Mouse (Mus musculus) G1E (cell line): Measurements from ENCODE around the gene Kcnh5. TPM values are rescaled to one million over a fixed set of nuclear protein-coding genes. Genes with fewer than 3 reads are reported as not detected.

Experiments
- ATAC-seq: 2 replicates; pipeline ENCODE4 v1.8.0; 2016; ENCODE audit warnings: mild to moderate bottlenecking; ENCODE audit not compliant: insufficient number of reproducible peaks, poor library complexity, low FRiP score, severe bottlenecking; ENCODE audit errors: extremely low read depth
- DNase-seq: peaks from one replicate; pipeline ENCODE4 v3.0.0; 2012; ENCODE audit warnings: low spot score
- H3K27me3 ChIP-seq: 2 replicates; pipeline ENCODE4 v1.6.1; 2012; ENCODE audit warnings: mild to moderate bottlenecking, low read length, inconsistent platforms; ENCODE audit not compliant: insufficient read depth
- H3K36me3 ChIP-seq: replicated peaks from 2 replicates; pipeline ENCODE3; 2012; ENCODE audit warnings: mild to moderate bottlenecking, inconsistent platforms
- H3K4me1 ChIP-seq: 2 replicates; pipeline ENCODE4 v1.6.1; 2012; ENCODE audit warnings: low read depth, low read length, inconsistent platforms, mixed read lengths; ENCODE audit not compliant: insufficient read depth
- H3K4me3 ChIP-seq: 2 replicates; pipeline ENCODE4 v1.5.1; 2012; ENCODE audit warnings: low read depth, mild to moderate bottlenecking, inconsistent platforms, low read length, moderate library complexity, mixed read lengths
- H3K9me3 ChIP-seq: replicated peaks from 2 replicates; pipeline ENCODE4 v1.6.1; 2012; ENCODE audit warnings: inconsistent platforms
- CTCF ChIP-seq: IDR thresholded peaks from 2 replicates; pipeline ENCODE4 v1.5.1; 2012; ENCODE audit warnings: low read depth, low read length, inconsistent platforms, mixed read lengths
- GATA1 ChIP-seq: IDR thresholded peaks from 2 replicates; pipeline ENCODE4 v1.6.1; 2012; ENCODE audit warnings: borderline replicate concordance, low read length, inconsistent platforms, mixed read lengths
- GATA2 ChIP-seq: IDR thresholded peaks from 2 replicates; pipeline ENCODE4 v1.6.1; 2012; ENCODE audit warnings: low read depth, low read length, inconsistent platforms, borderline replicate concordance
- POLR2AphosphoS5 ChIP-seq: IDR thresholded peaks from 2 replicates; pipeline ENCODE4 v1.6.1; 2012; ENCODE audit warnings: low read depth, low read length, inconsistent platforms; ENCODE audit not compliant: insufficient replicate concordance
- TAL1 ChIP-seq: conservative IDR thresholded peaks from 2 replicates; pipeline ENCODE4 v1.6.1; 2012; ENCODE audit warnings: low read depth, low read length, inconsistent platforms, mixed read lengths
- polyA plus RNA-seq: library from polyadenylated mRNA; stranded (reverse); fragments of >175 nt; gene quantifications from 2 replicates; pipeline ENCODE4 v1.2.3, GENCODE M21; 2012
- total RNA-seq, 2 experiments: library from RNA; stranded (forward) in 1 of 2; stranded (reverse) in 1 of 2; fragments of 200-1000 nt in 1 of 2; fragments of >200 nt in 1 of 2; fragmentation: Nextera tagmentation in 1 of 2; gene quantifications; 2 replicates each; pipeline ENCODE4 v1.2.3; 2014 to 2017

The Kcnh5 gene
- total and polyA plus RNA-seq, 3 experiments: not detected

DNA sequence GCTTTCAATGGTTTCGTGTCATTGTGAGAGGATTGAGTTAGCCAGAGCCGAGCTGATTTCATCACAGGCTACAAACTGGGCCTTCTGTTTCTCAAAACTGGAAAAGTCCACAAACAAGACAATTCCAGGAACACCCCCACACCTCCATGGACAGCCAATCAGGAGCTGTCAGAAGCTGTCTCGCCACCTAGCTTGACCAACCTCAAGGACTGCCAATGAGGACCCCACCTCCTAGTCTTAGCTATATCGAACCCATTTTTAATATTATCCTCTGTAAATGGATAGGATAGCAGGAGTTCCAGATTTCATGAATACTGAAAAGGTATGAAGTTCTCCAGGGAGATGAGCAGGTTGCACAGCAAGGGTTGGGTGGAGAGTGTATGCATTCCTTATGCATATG is 278.1 kb downstream of the Kcnh5 start:
- no peak for DNase-seq
- TF ChIP-seq CTCF (no peak), GATA1 (no peak), POLR2AphosphoS5 (no peak), GATA2 (no peak), TAL1 (no peak)
- no peaks in the 10 kb centered on the region for H3K9me3 ChIP-seq
- ATAC-seq: no peak
- H3K4me3 ChIP-seq: no peak overlapping the region
- no peaks in the 10 kb centered on the region for H3K36me3 ChIP-seq
- H3K4me1 ChIP-seq: no peaks in the 10 kb centered on the region
- no peaks in the 10 kb centered on the region for H3K27me3 ChIP-seq

- Histone ChIP-seq H3K4me3 (no peak overlapping the region), H3K27me3 (no peaks in the 10 kb centered on the region), H3K4me1 (no peaks in the 10 kb centered on the region), H3K36me3 (no peaks in the 10 kb centered on the region), H3K9me3 (no peaks in the 10 kb centered on the region)
- ATAC-seq (no peak), DNase-seq (no peak)
- TF ChIP-seq TAL1: no peak
- no peak for TF ChIP-seq GATA2
- TF ChIP-seq POLR2AphosphoS5: no peak
- TF ChIP-seq CTCF: no peak
- TF ChIP-seq GATA1: no peak
These were observed 278.9 kb downstream of the Kcnh5 start for GRCm38 (mm10) chr12:74898211-74898610.

DNA sequence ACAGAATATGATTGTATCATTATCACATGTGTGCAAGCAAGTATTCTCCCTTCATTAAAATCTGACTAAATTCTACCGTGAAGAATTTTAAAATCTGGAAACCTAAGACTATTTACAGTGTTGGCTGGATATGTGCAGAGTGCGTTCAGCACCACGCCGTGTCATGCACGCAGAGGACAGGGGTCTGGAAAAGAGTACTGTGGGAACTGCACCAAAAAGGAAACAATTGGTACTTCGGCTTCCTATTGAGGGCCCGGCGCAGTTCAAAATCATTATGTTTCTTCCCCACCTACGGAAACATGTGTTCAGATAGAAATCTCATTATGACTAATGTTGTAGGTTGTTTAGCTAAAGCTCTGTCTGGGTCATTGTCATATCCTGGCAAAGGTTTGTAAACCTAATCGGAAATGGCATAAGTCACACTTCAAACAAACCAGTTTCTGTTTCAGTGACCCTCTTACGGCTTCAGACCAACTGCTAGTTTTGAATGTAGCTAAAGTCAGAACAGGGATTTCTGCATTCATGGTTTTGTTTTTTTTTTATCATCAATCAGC is 282.2 kb downstream of the Kcnh5 start:
- Histone ChIP-seq H3K9me3 (no peaks in the 10 kb centered on the region), H3K36me3 (no peaks in the 10 kb centered on the region), H3K27me3 (no peaks in the 10 kb centered on the region), H3K4me1 (no peaks in the 10 kb centered on the region), H3K4me3 (no peak overlapping the region)
- TF ChIP-seq GATA1 (no peak), TAL1 (no peak)
- ATAC-seq (no peak), DNase-seq (no peak)

GRCm38 (mm10) chr12:74889419-74889818 is 287.7 kb downstream of the Kcnh5 start:
- DNase-seq: no peak
- no peak for TF ChIP-seq POLR2AphosphoS5
- no peak for TF ChIP-seq CTCF
- TF ChIP-seq TAL1: no peak
- TF ChIP-seq GATA1: no peak
- TF ChIP-seq GATA2: no peak
- H3K4me1 ChIP-seq: no peaks in the 10 kb centered on the region

GRCm38 (mm10) chr12:74887064-74887463 is 290.1 kb downstream of the Kcnh5 start:
- no peak overlapping the region for H3K4me3 ChIP-seq
- H3K4me1 ChIP-seq: no peaks in the 10 kb centered on the region
- no peak for DNase-seq
- H3K27me3 ChIP-seq: no peaks in the 10 kb centered on the region
- no peaks in the 10 kb centered on the region for H3K36me3 ChIP-seq
- TF ChIP-seq GATA1: no peak
- TF ChIP-seq TAL1: no peak
- TF ChIP-seq GATA2: no peak
- TF ChIP-seq POLR2AphosphoS5: no peak
- TF ChIP-seq CTCF: no peak
- H3K9me3 ChIP-seq: peaks cover 8% of the 10 kb centered on the region
- no peak for ATAC-seq

More at GRCm38 (mm10) chr12:74889419-74889818, 287.7 kb downstream of the Kcnh5 start:
- Histone ChIP-seq H3K27me3 (no peaks in the 10 kb centered on the region), H3K9me3 (no peaks in the 10 kb centered on the region), H3K36me3 (no peaks in the 10 kb centered on the region), H3K4me3 (no peak overlapping the region)
- ATAC-seq: no peak

GRCm38 (mm10) chr12:74881344-74881743 is 295.8 kb downstream of the Kcnh5 start:
- ATAC-seq (no peak), DNase-seq (no peak)
- Histone ChIP-seq H3K9me3 (peaks cover 8% of the 10 kb centered on the region), H3K27me3 (no peaks in the 10 kb centered on the region), H3K36me3 (no peaks in the 10 kb centered on the region), H3K4me3 (no peak overlapping the region), H3K4me1 (no peaks in the 10 kb centered on the region)
- TF ChIP-seq TAL1 (no peak), GATA2 (no peak), CTCF (no peak), GATA1 (no peak), POLR2AphosphoS5 (no peak)

GRCm38 (mm10) chr12:74855666-74856065 is 321.5 kb downstream of the Kcnh5 start:
- H3K4me3 ChIP-seq: no peak overlapping the region
- no peaks in the 10 kb centered on the region for H3K4me1 ChIP-seq
- DNase-seq: no peak
- no peak for ATAC-seq
- H3K36me3 ChIP-seq: no peaks in the 10 kb centered on the region
- H3K27me3 ChIP-seq: no peaks in the 10 kb centered on the region
- no peaks in the 10 kb centered on the region for H3K9me3 ChIP-seq
- no peak for TF ChIP-seq POLR2AphosphoS5
- no peak for TF ChIP-seq GATA2
- TF ChIP-seq CTCF: no peak
- TF ChIP-seq GATA1: no peak
- no peak for TF ChIP-seq TAL1
